Mouse (Mus musculus) olfactory bulb, adult 2 months (tissue): Measurements from ENCODE around the gene Kazn. TPM values are rescaled to one million over a fixed set of nuclear protein-coding genes. Genes with fewer than 3 reads are reported as not detected.

Experiments
- H3K27ac ChIP-seq: fragments of 200-500 bp; 2 replicates; pipeline ENCODE4 v1.5.1; 2012; ENCODE audit warnings: low read depth, low read length; ENCODE audit not compliant: insufficient read depth
- H3K4me1 ChIP-seq: fragments of 200-500 bp; 2 replicates; pipeline ENCODE4 v1.6.1; 2012; ENCODE audit warnings: low read length; ENCODE audit not compliant: control insufficient read depth, insufficient read depth
- H3K4me3 ChIP-seq: fragments of 200-500 bp; 2 replicates; pipeline ENCODE4 v1.5.1; 2012; ENCODE audit warnings: mild to moderate bottlenecking, low read depth, low read length, moderate library complexity; ENCODE audit not compliant: insufficient read depth
- CTCF ChIP-seq: fragments of 200-500 bp; IDR thresholded peaks from 2 replicates; pipeline ENCODE4 v1.5.1; 2012; ENCODE audit warnings: low read depth, mild to moderate bottlenecking, low read length, moderate library complexity; ENCODE audit not compliant: insufficient read depth
- POLR2A ChIP-seq: fragments of 200-500 bp; IDR thresholded peaks from 2 replicates; pipeline ENCODE4 v1.6.1; 2012; ENCODE audit warnings: mild to moderate bottlenecking, low read depth, low read length, moderate library complexity; ENCODE audit not compliant: insufficient read depth
- WGBS: fragments of 180-500 bp; shearing (Covaris S2); methylation state at CpG from one replicate; pipeline ENCODE4 v1.1.7; 2018; 5-methylcytosine and 5-hydroxymethylcytosine counted together
- polyA plus RNA-seq: library from polyadenylated mRNA; stranded (reverse); fragments of >200 nt; gene quantifications from 2 replicates; pipeline ENCODE4 v1.2.4, GENCODE M21; 2012; ENCODE audit warnings: low replicate concordance; ENCODE audit not compliant: missing spikeins, insufficient read depth, insufficient read length

The Kazn gene
- polyA plus RNA-seq, 1 experiment, result not detected

DNA sequence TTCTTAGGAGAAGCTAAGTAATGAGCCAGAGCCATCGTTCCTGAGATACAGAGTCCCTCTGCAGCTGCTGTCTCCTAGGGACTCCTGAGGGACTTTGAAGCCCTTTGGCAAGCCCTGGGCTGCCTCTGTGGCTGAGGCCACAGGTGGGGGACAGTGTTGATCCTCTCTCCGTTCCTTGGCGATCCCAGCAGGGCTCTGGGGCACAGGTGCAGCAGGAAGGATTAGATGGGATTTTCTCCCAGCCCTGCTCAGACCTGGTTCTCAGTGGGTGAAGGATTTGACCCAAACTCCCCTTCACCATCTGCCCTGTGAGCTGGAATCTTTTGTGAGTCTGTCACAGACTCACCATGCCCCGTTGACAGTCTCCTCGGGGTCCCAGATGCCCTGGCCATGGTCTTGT lies 7.5 kb upstream of the Kazn start:
- WGBS, result 60% methylated on average over 5 of the region's 5 CpGs
- H3K4me3 ChIP-seq, result no peak overlapping the region
- no peak for TF ChIP-seq CTCF
- TF ChIP-seq POLR2A, result no peak
- peaks cover 18% of the 10 kb centered on the region for H3K4me1 ChIP-seq
- H3K27ac ChIP-seq, result no peak overlapping the region

DNA sequence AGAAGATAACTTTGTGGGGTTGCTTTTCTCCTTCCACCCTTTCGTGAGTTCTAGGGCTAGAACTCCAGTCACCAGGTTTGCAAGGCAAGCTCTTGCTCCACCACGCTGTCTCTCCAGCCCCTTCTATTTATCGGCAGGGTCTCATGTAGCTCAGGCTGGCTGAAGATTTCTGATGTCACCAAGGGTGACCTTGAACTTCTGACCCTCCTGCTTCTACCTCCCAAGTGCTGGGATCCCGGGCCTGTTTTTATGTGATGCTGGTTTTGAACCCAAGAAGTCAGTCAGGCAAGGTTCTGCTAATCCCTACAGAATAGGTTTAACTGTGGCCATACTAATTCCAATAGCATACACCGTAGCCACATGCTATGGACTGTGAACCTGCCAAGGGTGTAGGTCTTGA lies 5.4 kb upstream of the Kazn start:
- Histone ChIP-seq H3K4me1 (peaks cover 9% of the 10 kb centered on the region), H3K27ac (no peak overlapping the region), H3K4me3 (no peak overlapping the region)
- no peak for TF ChIP-seq CTCF
- TF ChIP-seq POLR2A, result no peak
- 93% methylated on average over 5 of the region's 5 CpGs for WGBS

DNA sequence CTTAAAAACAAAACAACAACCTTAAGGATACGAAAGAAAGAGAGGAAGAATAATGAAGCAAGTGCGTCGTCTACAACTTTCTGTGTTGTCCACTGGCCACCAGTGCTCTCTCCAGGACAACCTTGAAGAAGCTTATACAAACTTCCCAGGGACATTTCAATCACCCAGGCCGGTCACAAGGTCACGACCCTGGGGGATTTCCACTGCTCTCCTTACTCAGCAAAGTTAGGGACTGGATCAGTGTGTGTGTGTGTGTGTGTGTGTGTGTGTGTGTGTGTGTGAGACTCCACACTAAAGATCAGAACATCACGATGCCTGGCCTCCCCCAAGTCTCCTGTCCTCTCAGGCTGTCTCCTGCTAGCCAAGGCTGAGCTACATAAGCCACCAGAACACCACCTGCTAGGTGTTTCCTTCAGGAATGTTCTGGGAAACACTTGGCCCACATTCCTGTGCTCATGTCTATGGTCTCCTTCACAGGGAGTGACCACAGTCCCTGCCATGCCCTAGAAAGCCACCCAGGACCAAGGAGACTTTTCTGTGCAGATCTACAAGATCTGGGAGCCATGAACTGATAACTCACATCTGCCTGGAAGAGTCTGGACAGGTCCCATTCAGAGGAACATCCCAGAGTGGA lies 3.7 kb upstream of the Kazn start:
- no peak overlapping the region for H3K4me3 ChIP-seq
- H3K4me1 ChIP-seq, result peaks cover 19% of the 10 kb centered on the region
- TF ChIP-seq CTCF (no peak), POLR2A (no peak)
- WGBS, result 95% methylated on average over 6 of the region's 6 CpGs
- no peak overlapping the region for H3K27ac ChIP-seq

DNA sequence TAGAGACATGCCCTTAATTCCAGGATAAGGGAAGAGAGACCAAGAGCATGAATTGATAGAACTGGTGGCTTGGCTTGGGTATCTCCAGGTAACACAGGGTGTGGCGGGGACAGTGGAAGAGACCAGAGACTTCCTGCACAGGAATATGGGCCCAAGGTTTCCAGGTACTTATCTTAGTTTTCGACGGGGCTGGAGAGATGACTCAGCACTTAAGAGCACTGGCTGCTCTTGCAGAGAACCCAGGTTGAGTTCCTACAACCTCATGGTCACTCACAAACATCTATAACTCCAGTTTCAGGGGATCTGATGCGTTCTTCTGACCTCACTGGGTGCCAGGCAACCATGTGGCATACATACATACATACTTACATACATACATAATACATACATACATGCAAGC lies 3.0 kb upstream of the Kazn start:
- no peak for TF ChIP-seq CTCF
- no peak for TF ChIP-seq POLR2A
- no peak overlapping the region for H3K27ac ChIP-seq
- 89% methylated on average over 4 of the region's 4 CpGs for WGBS
- peaks cover 22% of the 10 kb centered on the region for H3K4me1 ChIP-seq
- no peak overlapping the region for H3K4me3 ChIP-seq

DNA sequence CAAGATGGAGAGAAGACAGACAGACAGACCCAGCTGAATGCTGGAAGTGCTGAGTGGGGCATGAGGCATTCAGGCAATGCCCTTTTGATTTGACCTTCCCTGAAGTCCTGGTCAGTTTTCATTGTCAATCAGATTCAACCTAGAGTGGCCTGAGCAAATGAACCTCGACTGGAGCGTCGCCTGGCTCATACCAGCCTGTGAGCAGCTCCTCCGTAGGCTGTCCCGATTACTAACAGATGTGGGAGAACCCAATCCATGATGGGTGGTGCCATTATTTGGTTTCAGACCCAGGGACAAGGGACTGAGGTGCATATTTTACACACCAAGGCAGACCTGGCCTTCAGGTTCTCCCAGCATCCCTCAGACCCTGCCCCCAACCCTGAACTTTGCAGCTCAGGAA lies 1.7 kb upstream of the Kazn start:
- no peak overlapping the region for H3K4me3 ChIP-seq
- 93% methylated on average over 5 of the region's 5 CpGs for WGBS
- peaks cover 22% of the 10 kb centered on the region for H3K4me1 ChIP-seq
- no peak overlapping the region for H3K27ac ChIP-seq
- TF ChIP-seq CTCF, result no peak
- no peak for TF ChIP-seq POLR2A

DNA sequence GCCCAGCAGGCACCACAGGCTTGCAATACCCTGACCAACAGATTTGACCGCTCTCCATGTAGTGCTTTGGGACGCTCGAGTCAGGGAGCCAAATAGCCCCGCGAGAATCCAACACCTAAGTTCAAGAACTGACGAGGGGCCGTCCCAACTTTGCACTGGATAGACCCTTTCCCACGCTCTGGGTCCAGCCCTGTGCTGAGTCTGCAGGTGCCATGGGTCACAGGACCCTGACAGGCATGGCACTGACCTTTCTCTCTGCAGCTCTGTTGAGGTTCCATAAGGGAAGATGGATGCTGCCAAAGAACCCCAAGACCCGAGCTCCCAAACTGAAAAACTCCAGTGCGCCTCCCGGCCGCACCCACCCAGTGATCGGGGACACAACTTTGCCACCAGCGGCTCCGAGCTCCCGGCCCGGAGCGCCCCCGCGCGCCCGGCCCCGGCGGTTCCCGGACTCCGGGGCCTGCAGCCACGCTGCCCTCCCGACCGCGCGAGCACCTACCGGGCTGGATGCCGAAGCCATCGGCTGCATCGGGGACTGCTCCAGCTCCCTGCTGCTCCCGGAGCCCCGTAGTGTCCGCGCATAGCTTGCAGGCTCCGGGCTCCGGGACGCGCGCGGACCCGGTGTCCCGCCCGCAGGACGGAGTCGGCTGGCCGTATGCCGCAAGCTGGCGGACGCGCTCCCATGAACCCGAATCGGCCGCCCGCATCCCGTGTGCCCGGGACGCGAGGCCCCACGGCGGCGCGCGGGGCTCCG lies 538 bp downstream of the Kazn start:
- 1% methylated on average over 68 of the region's 69 CpGs for WGBS

DNA sequence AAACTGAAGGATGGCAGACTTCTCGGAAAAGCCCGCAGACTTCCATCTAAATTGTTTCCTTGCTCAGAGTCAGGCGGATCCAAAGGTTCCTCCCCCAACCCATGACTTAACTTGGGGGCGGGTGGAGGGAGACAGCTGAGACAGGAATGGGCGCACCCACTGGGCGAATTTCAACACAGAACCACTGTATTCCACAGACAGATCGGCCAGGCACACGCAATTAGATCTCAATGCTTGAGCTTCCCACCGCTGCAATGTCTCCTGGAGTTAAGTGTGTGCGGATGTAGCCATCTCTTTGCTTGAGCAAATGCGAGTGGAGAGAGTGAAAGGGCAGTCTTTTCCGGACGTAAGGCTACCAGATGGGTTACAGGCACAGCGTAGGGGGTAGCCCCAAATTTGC lies 1.2 kb downstream of the Kazn start:
- H3K4me1 ChIP-seq, result peaks cover 25% of the 10 kb centered on the region
- WGBS, result 13% methylated on average over 14 of the region's 14 CpGs
- peak overlapping the region; percentile 60 for H3K4me3 ChIP-seq
- TF ChIP-seq CTCF (no peak), POLR2A (no peak)
- H3K27ac ChIP-seq, result no peak overlapping the region

More for the DNA sequence above, 538 bp downstream of the Kazn start:
- Histone ChIP-seq H3K4me3 (peak overlapping the region; percentile 60), H3K27ac (no peak overlapping the region), H3K4me1 (peaks cover 25% of the 10 kb centered on the region)
- TF ChIP-seq CTCF, result 0 out of 2 replicates have a peak, but pooled peaks have one; percentile 12
- TF ChIP-seq POLR2A, result no peak

DNA sequence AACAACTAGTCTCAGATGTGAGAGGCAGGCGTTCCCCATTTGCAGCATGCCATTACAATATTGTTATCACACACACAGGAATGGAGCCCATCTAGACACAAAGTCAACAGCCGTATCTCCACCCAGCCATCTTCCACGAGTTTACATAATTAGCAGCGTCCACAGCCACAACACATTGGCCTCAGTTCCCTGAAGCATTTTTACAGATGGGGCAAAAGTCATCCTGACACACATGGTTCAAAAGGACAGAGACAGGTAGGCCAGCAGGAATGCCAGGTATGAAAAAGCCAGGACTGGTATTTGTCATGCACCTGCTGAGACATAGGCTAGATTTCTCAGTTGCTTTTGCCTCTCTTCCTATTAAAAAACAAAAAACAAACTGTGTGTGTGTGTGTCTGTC lies 2.5 kb downstream of the Kazn start:
- 91% methylated on average over 4 of the region's 4 CpGs for WGBS
- no peak for TF ChIP-seq CTCF
- TF ChIP-seq POLR2A, result no peak
- no peak overlapping the region for H3K27ac ChIP-seq
- no peak overlapping the region for H3K4me3 ChIP-seq
- peaks cover 25% of the 10 kb centered on the region for H3K4me1 ChIP-seq

DNA sequence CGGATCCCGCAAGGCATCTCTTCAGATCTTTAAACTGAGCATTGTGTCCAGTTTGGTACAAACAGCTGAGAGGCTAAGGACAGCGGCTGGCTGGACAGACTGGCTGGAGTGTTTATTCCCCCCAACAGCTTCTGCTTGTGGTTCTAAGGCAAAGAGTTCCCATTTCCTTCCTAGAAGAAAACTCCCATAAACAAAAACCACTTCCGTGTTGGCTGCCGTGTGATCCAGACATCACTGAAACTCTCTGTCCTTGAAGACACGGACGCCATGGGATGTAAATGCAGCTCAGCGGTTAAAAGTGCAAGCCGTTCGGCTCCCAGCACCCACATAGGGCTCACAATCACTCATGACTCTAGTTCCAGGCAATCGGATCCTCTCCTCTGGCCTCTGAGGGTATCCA lies 3.8 kb downstream of the Kazn start:
- 86% methylated on average over 11 of the region's 11 CpGs for WGBS
- H3K4me3 ChIP-seq, result no peak overlapping the region
- H3K27ac ChIP-seq, result no peak overlapping the region
- peaks cover 25% of the 10 kb centered on the region for H3K4me1 ChIP-seq
- TF ChIP-seq CTCF, result no peak
- TF ChIP-seq POLR2A, result no peak
